Mouse (Mus musculus) urinary bladder, postnatal 14 days (tissue): Measurements from ENCODE around the gene Git2.

Experiments
- DNase-seq: peaks from one replicate; pipeline ENCODE4 v3.0.0; 2021; ENCODE audit warnings: low spot score

The Git2 gene

GRCm38 (mm10) chr5:114796299-114797012 lies 21.1 kb upstream of the Git2 start:
- DNase-seq: no peak

GRCm38 (mm10) chr5:114795653-114796052 lies 20.3 kb upstream of the Git2 start:
- DNase-seq: no peak

GRCm38 (mm10) chr5:114795231-114795630 lies 19.9 kb upstream of the Git2 start:
- DNase-seq: no peak

GRCm38 (mm10) chr5:114794609-114795008 lies 19.3 kb upstream of the Git2 start:
- DNase-seq: no peak

GRCm38 (mm10) chr5:114793317-114793716 lies 18.0 kb upstream of the Git2 start:
- no peak for DNase-seq

- no peak for DNase-seq
Observed at GRCm38 (mm10) chr5:114785196-114785595, 9.9 kb upstream of the Git2 start.

- DNase-seq: no peak
Observed at GRCm38 (mm10) chr5:114784622-114785165, 9.4 kb upstream of the Git2 start.

- DNase-seq: no peak
Observed at GRCm38 (mm10) chr5:114783405-114784163, 8.3 kb upstream of the Git2 start.

- no peak for DNase-seq
Observed at GRCm38 (mm10) chr5:114782991-114783390, 7.7 kb upstream of the Git2 start.

- DNase-seq: no peak
Observed at GRCm38 (mm10) chr5:114780912-114781311, 5.6 kb upstream of the Git2 start.

- DNase-seq: no peak
Observed at GRCm38 (mm10) chr5:114779956-114780489, 4.7 kb upstream of the Git2 start.

GRCm38 (mm10) chr5:114776174-114776573 lies 857 bp upstream of the Git2 start:
- DNase-seq: no peak

GRCm38 (mm10) chr5:114774403-114775051 lies 790 bp downstream of the Git2 start, which contains the start of gene Ankrd13a:
Gene Ankrd13a, plus strand, starts transcription at chr5:114774677.
- peak; percentile 92 for DNase-seq

- no peak for DNase-seq
Observed at GRCm38 (mm10) chr5:114773780-114774179, 1.5 kb downstream of the Git2 start.

GRCm38 (mm10) chr5:114773211-114773710 lies 2.1 kb downstream of the Git2 start:
- peak; percentile 97 for DNase-seq

GRCm38 (mm10) chr5:114772456-114773203 lies 2.7 kb downstream of the Git2 start:
- DNase-seq: peak; percentile 53

- DNase-seq: no peak
Observed at GRCm38 (mm10) chr5:114771796-114772195, 3.5 kb downstream of the Git2 start.

- DNase-seq: no peak
Observed at GRCm38 (mm10) chr5:114769786-114770185, 5.5 kb downstream of the Git2 start.

- no peak for DNase-seq
Observed at GRCm38 (mm10) chr5:114767185-114767584, 8.1 kb downstream of the Git2 start.

- DNase-seq: no peak
Observed at GRCm38 (mm10) chr5:114766686-114767085, 8.6 kb downstream of the Git2 start.
